7 mouse cellular contexts compared by ENCODE assay signal in the genomic region with DNA sequence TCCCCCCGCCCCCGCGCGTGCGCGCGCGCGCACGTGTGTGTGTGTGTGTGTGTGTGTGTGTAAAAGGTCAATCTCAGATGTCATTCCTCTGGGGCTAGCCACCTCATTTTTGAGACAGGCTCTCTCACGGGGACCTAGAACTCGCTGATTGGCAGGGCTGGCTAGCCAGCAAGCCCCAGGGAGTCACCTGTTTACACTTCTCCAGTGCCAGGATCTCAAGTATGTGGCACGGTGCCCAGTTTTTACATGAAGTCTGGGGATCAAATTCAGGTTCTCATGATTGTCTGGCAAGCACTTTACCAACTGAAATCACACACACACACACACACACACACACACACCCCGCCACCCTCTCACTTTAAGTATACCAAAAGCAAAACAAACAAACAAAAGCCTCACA. TPM values are rescaled to one million over a fixed set of nuclear protein-coding genes. Genes with fewer than 3 reads are reported as not detected.
DNase-seq lines count a peak whose midpoint lies in the region; ATAC-seq lines count a peak whose summit lies in the region.

No protein-coding gene starts in this region.

- intact Hi-C loops in gastrocnemius, postnatal 36 days (cut with DNase I) = no loop called here

- H3K9ac ChIP-seq in midbrain, embryonic 14.5 days (replicated peaks; ENCODE audit: low read length) = no peak overlapping the region

- DNase-seq in urinary bladder, postnatal 14 days (ENCODE audit: low spot score) = peak; percentile 33
- DNase-seq in urinary bladder, adult 2 months (ENCODE audit: low spot score) = no peak
- peak; percentile 37 to 48 for DNase-seq in gastrocnemius, postnatal 36 days
- peak; percentile 52 to 67 for DNase-seq in kidney, postnatal 4 days
- no peak for DNase-seq in right cerebral cortex, postnatal 36 days (ENCODE audit: low spot score in 2 of 2)
- DNase-seq in midbrain, embryonic 14.5 days = no peak

- no peaks in the 10 kb centered on the region for H3K9me3 ChIP-seq in midbrain, embryonic 14.5 days (ENCODE audit: control insufficient read depth, low read length)

- H3K4me3 ChIP-seq in midbrain, embryonic 14.5 days (replicated peaks; ENCODE audit: low read depth, low read length) = no peak overlapping the region

- H3K27ac ChIP-seq in midbrain, embryonic 14.5 days (replicated peaks; ENCODE audit: low read depth, low read length) = no peak overlapping the region

- H3K4me2 ChIP-seq in midbrain, embryonic 14.5 days (ENCODE audit: low read length) = no peak overlapping the region

- peaks cover 52% of the 10 kb centered on the region for H3K36me3 ChIP-seq in midbrain, embryonic 14.5 days (ENCODE audit: control insufficient read depth, insufficient read depth, low read length)

- WGBS in midbrain, embryonic 14.5 days = 95% methylated on average over 14 of the region's 14 CpGs

- no peak for ATAC-seq in megakaryocyte-erythroid progenitor cell, adult 5-6 weeks (replicated peaks; ENCODE audit: low FRiP score, low TSS enrichment, poor library complexity, severe bottlenecking)
- ATAC-seq in midbrain, embryonic 14.5 days (ENCODE audit: low FRiP score, low TSS enrichment) = no peak

- H3K27me3 ChIP-seq in midbrain, embryonic 14.5 days (ENCODE audit: control insufficient read depth, insufficient read depth, low read length) = no peaks in the 10 kb centered on the region

- no peaks in the 10 kb centered on the region for H3K4me1 ChIP-seq in midbrain, embryonic 14.5 days (ENCODE audit: control insufficient read depth, insufficient read depth, low read length)

RNA-seq across cellular contexts. Expression of a gene that starts 26.9 kb away (rescaled TPM):
- 19.5 and 20.0 TPM in 2 replicates for polyA plus RNA-seq in urinary bladder, adult 2 months (2012; rRNA removed)
- 1 to 10 TPM in 1 of 2 experiments, under 1 TPM in 1; 0.52 to 1.0 TPM for total RNA-seq in gastrocnemius, postnatal 36 days (2021)
- not detected in 2 replicates for total RNA-seq in megakaryocyte-erythroid progenitor cell, adult 5-6 weeks (2014; fragmentation: Nextera tagmentation)
- total RNA-seq in megakaryocyte-erythroid progenitor cell, adult 5-6 weeks (2017) = not detected in 2 replicates
- polyA plus RNA-seq in midbrain, embryonic 14.5 days (2014; fragmentation: Nextera tagmentation; extraction: Ambion mirVana) = 242 and 295 TPM in 2 replicates

RNA-seq across cellular contexts. Expression of a gene that starts 42.0 kb away (rescaled TPM):
- polyA plus RNA-seq in urinary bladder, adult 2 months (2012; rRNA removed) = 188 and 194 TPM in 2 replicates
- total RNA-seq in gastrocnemius, postnatal 36 days (2021) = 10 to 100 TPM; 12.5 to 17.2 TPM
- total RNA-seq in megakaryocyte-erythroid progenitor cell, adult 5-6 weeks (2014; fragmentation: Nextera tagmentation) = 2.3 and 2.4 TPM in 2 replicates
- total RNA-seq in megakaryocyte-erythroid progenitor cell, adult 5-6 weeks (2017) = 3.3 and 6.8 TPM in 2 replicates
- 5.8 and 7.0 TPM in 2 replicates for polyA plus RNA-seq in midbrain, embryonic 14.5 days (2014; fragmentation: Nextera tagmentation; extraction: Ambion mirVana)

Comparison
In these comparisons a context has a peak if more than half of its experiments do, and no peak if none do; other contexts are left out.
1. DNase-seq: peak in urinary bladder, postnatal 14 days (single experiment), gastrocnemius, postnatal 36 days (2 of 2) and kidney, postnatal 4 days (2 of 2); none in urinary bladder, adult 2 months (single experiment), right cerebral cortex, postnatal 36 days (0 of 2) and midbrain, embryonic 14.5 days (single experiment).